Comparison of ENCODE assay signal across 9 mouse cellular contexts in genomic region chr5:144357551-144357880, GRCm38 (mm10). TPM values are rescaled to one million over a fixed set of nuclear protein-coding genes. Genes with fewer than 3 reads are reported as not detected.
DNase-seq lines count a peak whose midpoint lies in the region; ATAC-seq and TF ChIP-seq lines count a peak whose summit lies in the region.
"Had no signal": no experiment of that assay in that cellular context is flagged by ENCODE, and none has a peak within 500 bp of the region (broad histone marks: within the 10 kb centered on the region; RNA-seq: fewer than 3 reads in every experiment).

No protein-coding gene starts in this region.

- intact Hi-C loops in left cerebral cortex, postnatal 10 days (cut with DNase I): no loop called here

- peak overlapping the region; percentile 71 for H3K4me2 ChIP-seq in kidney, postnatal 0 days (ENCODE audit: low read length)
- H3K4me2 ChIP-seq in hindbrain, embryonic 12.5 days (replicated peaks): peak overlapping the region; percentile 93
- peak overlapping the region; percentile 96 for H3K4me2 ChIP-seq in midbrain, embryonic 14.5 days (ENCODE audit: low read length)

- peak overlapping the region; percentile 68 for H3K4me3 ChIP-seq in kidney, postnatal 0 days (replicated peaks; ENCODE audit: low read depth, low read length)
- peak overlapping the region; percentile 38 for H3K4me3 ChIP-seq in cortical plate, adult 2 months (ENCODE audit: insufficient read depth, low read length)
- peak overlapping the region; percentile 51 for H3K4me3 ChIP-seq in hindbrain, embryonic 12.5 days
- H3K4me3 ChIP-seq in midbrain, embryonic 14.5 days (replicated peaks; ENCODE audit: low read depth, low read length): peak overlapping the region; percentile 53

- H3K27me3 ChIP-seq in kidney, postnatal 0 days (ENCODE audit: insufficient read depth, low read length): no peaks in the 10 kb centered on the region
- peaks cover 25% of the 10 kb centered on the region for H3K27me3 ChIP-seq in hindbrain, embryonic 12.5 days
- peaks cover 35% of the 10 kb centered on the region for H3K27me3 ChIP-seq in midbrain, embryonic 14.5 days (ENCODE audit: control insufficient read depth, insufficient read depth, low read length)

- peak overlapping the region; percentile 60 for H3K9ac ChIP-seq in kidney, postnatal 0 days (ENCODE audit: low read depth, low read length)
- H3K9ac ChIP-seq in hindbrain, embryonic 12.5 days: peak overlapping the region; percentile 56
- H3K9ac ChIP-seq in midbrain, embryonic 14.5 days (replicated peaks; ENCODE audit: low read length): peak overlapping the region; percentile 31; the same call in 1 of the 2 replicates

- H3K4me1 ChIP-seq in kidney, postnatal 0 days (replicated peaks; ENCODE audit: insufficient read depth, low read length): peaks cover 8% of the 10 kb centered on the region; the same call in 1 of the 2 replicates
- no peaks in the 10 kb centered on the region for H3K4me1 ChIP-seq in cortical plate, adult 2 months (ENCODE audit: control insufficient read depth, insufficient read depth, low read length)
- peaks cover 16% of the 10 kb centered on the region for H3K4me1 ChIP-seq in hindbrain, embryonic 12.5 days
- peaks cover 16% of the 10 kb centered on the region for H3K4me1 ChIP-seq in midbrain, embryonic 14.5 days (ENCODE audit: control insufficient read depth, insufficient read depth, low read length)

- no peaks in the 10 kb centered on the region for H3K36me3 ChIP-seq in kidney, postnatal 0 days (ENCODE audit: insufficient read depth, low read length)
- no peaks in the 10 kb centered on the region for H3K36me3 ChIP-seq in hindbrain, embryonic 12.5 days
- H3K36me3 ChIP-seq in midbrain, embryonic 14.5 days (ENCODE audit: control insufficient read depth, insufficient read depth, low read length): no peaks in the 10 kb centered on the region

- peak overlapping the region; percentile 88 for H3K27ac ChIP-seq in kidney, postnatal 0 days
- H3K27ac ChIP-seq in cortical plate, adult 2 months (ENCODE audit: insufficient read depth, low read length): no peak overlapping the region
- no peak overlapping the region for H3K27ac ChIP-seq in hindbrain, embryonic 12.5 days
- no peak overlapping the region for H3K27ac ChIP-seq in midbrain, embryonic 14.5 days (replicated peaks; ENCODE audit: low read depth, low read length)

- TF ChIP-seq CTCF in kidney, postnatal 0 days (IDR thresholded peaks at IDR 0.05; ENCODE audit: low read depth): no peak
- no peak for TF ChIP-seq CTCF in cortical plate, adult 2 months (IDR thresholded peaks at IDR 0.05; ENCODE audit: extremely low read depth, insufficient read depth, low read length)

- H3K9me3 ChIP-seq in kidney, postnatal 0 days (replicated peaks; ENCODE audit: low read length): no peaks in the 10 kb centered on the region
- H3K9me3 ChIP-seq in hindbrain, embryonic 12.5 days (replicated peaks): no peaks in the 10 kb centered on the region
- H3K9me3 ChIP-seq in midbrain, embryonic 14.5 days (ENCODE audit: control insufficient read depth, low read length): no peaks in the 10 kb centered on the region

- no peak for DNase-seq in kidney, postnatal 0 days (ENCODE audit: low spot score)
- DNase-seq in kidney, postnatal 25 days: no peak
- DNase-seq in midbrain, embryonic 14.5 days: no peak
- DNase-seq in left cerebral cortex, postnatal 10 days (ENCODE audit: extremely low spot score in 1 of 2, low spot score in 2 of 2): no peak
- no peak for DNase-seq in MN1 (ENCODE audit: low spot score)
- no peak for DNase-seq in adrenal gland, adult (ENCODE audit: inconsistent age in 2 of 2, low spot score in 1 of 2)

- ATAC-seq in kidney, postnatal 0 days (replicated peaks; ENCODE audit: low FRiP score, low read depth): no peak
- ATAC-seq in hindbrain, embryonic 12.5 days (ENCODE audit: low FRiP score): 0 out of 2 replicates have a peak, but pooled peaks have one; percentile 3
- no peak for ATAC-seq in midbrain, embryonic 14.5 days (ENCODE audit: low FRiP score, low TSS enrichment)

- WGBS in kidney, postnatal 0 days: 3% methylated on average over 27 of the region's 27 CpGs
- WGBS in hindbrain, embryonic 12.5 days: under 1% methylated on average over 27 of the region's 27 CpGs
- under 1% methylated on average over 27 of the region's 27 CpGs for WGBS in midbrain, embryonic 14.5 days

- no peak for TF ChIP-seq POLR2A in cortical plate, adult 2 months (IDR thresholded peaks at IDR 0.05; ENCODE audit: extremely low read depth, insufficient read depth, low read length)

RNA-seq across cellular contexts. Expression of gene Baiap2l1, which starts 0.4 kb away (rescaled TPM):
- 14.0 and 14.9 TPM in 2 replicates for polyA plus RNA-seq in kidney, postnatal 0 days (2015; fragmentation: Nextera tagmentation; extraction: Ambion mirVana)
- 0.32 and 0.38 TPM in 2 replicates for polyA plus RNA-seq in cortical plate, adult 2 months (2012; rRNA removed)
- 5.0 and 5.6 TPM in 2 replicates for polyA plus RNA-seq in hindbrain, embryonic 12.5 days (2016; fragmentation: Nextera tagmentation; extraction: Ambion mirVana)
- polyA plus RNA-seq in midbrain, embryonic 14.5 days (2014; fragmentation: Nextera tagmentation; extraction: Ambion mirVana): 0.78 and 1.1 TPM in 2 replicates
- under 1 TPM; 0.30 to 0.41 TPM for total RNA-seq in left cerebral cortex, postnatal 10 days (2021)
- total RNA-seq: hematopoietic stem cell, adult 5-6 weeks had no signal
